18 mouse cellular contexts compared by ENCODE assay signal in the genomic region with DNA sequence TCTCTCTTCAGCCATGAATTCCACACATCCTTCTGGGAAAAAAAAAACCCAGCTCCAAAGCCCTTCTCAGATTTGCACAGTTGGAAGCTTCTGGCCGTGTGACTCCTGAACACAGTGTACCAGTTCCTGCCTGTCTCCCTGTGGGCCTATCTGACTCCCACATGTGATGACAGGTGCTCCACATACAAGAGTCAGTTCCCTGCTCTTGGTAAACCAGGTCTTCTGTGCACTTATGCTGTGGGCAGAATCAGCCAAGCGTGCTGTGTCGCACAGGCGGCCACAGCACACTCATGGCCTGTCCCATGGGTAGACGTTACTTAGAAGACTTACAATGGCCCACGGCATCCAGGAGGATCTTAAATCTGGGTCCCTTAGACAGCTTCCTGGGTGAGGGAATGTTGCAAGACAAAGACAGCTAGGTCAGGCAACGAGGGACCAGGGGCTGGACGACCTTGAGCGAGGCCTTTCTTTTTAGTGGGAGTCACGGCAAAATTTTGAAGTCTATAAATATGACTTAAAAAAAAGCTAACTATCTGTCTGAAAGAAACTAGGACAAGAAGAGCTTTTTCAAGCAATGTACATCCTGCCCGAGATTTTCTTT. TPM values are rescaled to one million over a fixed set of nuclear protein-coding genes. Genes with fewer than 3 reads are reported as not detected.
A peak's percentile ranks its signal among the peaks of the same experiment; 100 is the strongest.
DNase-seq lines count a peak whose midpoint lies in the region; ATAC-seq and TF ChIP-seq lines count a peak whose summit lies in the region.
"Had no signal": no experiment of that assay in that cellular context is flagged by ENCODE, and none has a peak within 500 bp of the region (broad histone marks: within the 10 kb centered on the region; RNA-seq: fewer than 3 reads in every experiment).

No protein-coding gene starts in this region.

- in situ Hi-C loops in CH12.LX (cut with MboI; ENCODE audit: low pct_ligation_motif_present, low pct_unique_long_range_greater_than_20kb, low sequenced_read_pairs): no loop called here

- no peak overlapping the region for H3K4me2 ChIP-seq in forebrain, postnatal 0 days (ENCODE audit: low read depth)
- no peak overlapping the region for H3K4me2 ChIP-seq in forebrain, embryonic 15.5 days (replicated peaks)
- H3K4me2 ChIP-seq in heart, postnatal 0 days (ENCODE audit: low read depth, low read length): no peak overlapping the region
- no peak overlapping the region for H3K4me2 ChIP-seq in CH12.LX (ENCODE audit: insufficient read depth, low read depth, poor library complexity, severe bottlenecking)
- H3K4me2 ChIP-seq: heart, embryonic 12.5 days; midbrain, embryonic 15.5 days; neural tube, embryonic 12.5 days; stomach, embryonic 15.5 days had no signal

- TF ChIP-seq POLR2A in CH12.LX (IDR thresholded peaks at IDR 0.05; ENCODE audit: low read depth, low read length): no peak

- H3K36me3 ChIP-seq in forebrain, postnatal 0 days (ENCODE audit: insufficient read depth): no peaks in the 10 kb centered on the region
- no peaks in the 10 kb centered on the region for H3K36me3 ChIP-seq in forebrain, embryonic 15.5 days
- H3K36me3 ChIP-seq in heart, postnatal 0 days (replicated peaks; ENCODE audit: control insufficient read depth, insufficient read depth, low read length): no peaks in the 10 kb centered on the region
- H3K36me3 ChIP-seq in CH12.LX (replicated peaks in 1 of 2; ENCODE audit: control insufficient read depth in 1 of 2, insufficient read depth in 1 of 2, low read length in 1 of 2): no peaks in the 10 kb centered on the region
- H3K36me3 ChIP-seq: forebrain, embryonic 10.5 days; heart, embryonic 12.5 days; midbrain, embryonic 15.5 days; neural tube, embryonic 12.5 days; stomach, embryonic 15.5 days had no signal

- 85% methylated on average over 11 of the region's 11 CpGs for WGBS in forebrain, postnatal 0 days
- 91% methylated on average over 11 of the region's 11 CpGs for WGBS in forebrain, embryonic 15.5 days
- WGBS in heart, postnatal 0 days: 43% methylated on average over 11 of the region's 11 CpGs

- no peak overlapping the region for H3K9ac ChIP-seq in forebrain, postnatal 0 days
- no peak overlapping the region for H3K9ac ChIP-seq in forebrain, embryonic 15.5 days (replicated peaks)
- no peak overlapping the region for H3K9ac ChIP-seq in heart, postnatal 0 days (replicated peaks; ENCODE audit: low read depth, low read length)
- H3K9ac ChIP-seq in CH12.LX (ENCODE audit: insufficient read depth, low read depth): no peak overlapping the region
- H3K9ac ChIP-seq: heart, embryonic 12.5 days; liver, postnatal 0 days; midbrain, embryonic 15.5 days; neural tube, embryonic 12.5 days; stomach, embryonic 15.5 days had no signal

- ATAC-seq in forebrain, postnatal 0 days: no peak
- no peak for ATAC-seq in forebrain, embryonic 15.5 days (replicated peaks)
- peak; percentile 83 for ATAC-seq in heart, postnatal 0 days (ENCODE audit: insufficient read depth, low read depth)
- ATAC-seq: intestine, embryonic 16.5 days; liver, postnatal 0 days; midbrain, embryonic 15.5 days; Patski had no signal

- H3K79me2 ChIP-seq in CH12.LX (replicated peaks; ENCODE audit: control insufficient read depth, extremely low read depth, insufficient read depth, poor library complexity, severe bottlenecking): no peaks in the 10 kb centered on the region

- H3K27me3 ChIP-seq in forebrain, postnatal 0 days (ENCODE audit: insufficient read depth, low read length): no peaks in the 10 kb centered on the region
- H3K27me3 ChIP-seq in forebrain, embryonic 15.5 days: no peaks in the 10 kb centered on the region
- H3K27me3 ChIP-seq in heart, postnatal 0 days (ENCODE audit: control insufficient read depth, insufficient read depth, low read length): no peaks in the 10 kb centered on the region
- no peaks in the 10 kb centered on the region for H3K27me3 ChIP-seq in CH12.LX (replicated peaks)
- H3K27me3 ChIP-seq: heart, embryonic 12.5 days; midbrain, embryonic 15.5 days; neural tube, embryonic 12.5 days; Patski; stomach, embryonic 15.5 days had no signal

- DNase-seq in forebrain, postnatal 0 days: no peak
- DNase-seq in heart, postnatal 0 days (ENCODE audit: low spot score): peak; percentile 54
- no peak for DNase-seq in heart, postnatal 10 days
- no peak for DNase-seq in left cerebral cortex, adult 2 months (ENCODE audit: extremely low spot score in 1 of 2, low spot score in 2 of 2)
- DNase-seq in left cerebral cortex, adult 11 months (ENCODE audit: low spot score): no peak
- no peak for DNase-seq in CH12.LX (ENCODE audit: extremely low read depth)
- DNase-seq in testis, postnatal 14 days (ENCODE audit: low spot score): no peak
- DNase-seq: cerebellum, adult 18-20 months; kidney, postnatal 4 days; liver, postnatal 0 days had no signal

- dilution Hi-C loops in CH12.LX (cut with MboI; ENCODE audit: extremely low pct_ligation_motif_present, extremely low pct_unique_long_range_greater_than_20kb, low sequenced_read_pairs): no loop called here

- H3K27ac ChIP-seq in forebrain, postnatal 0 days (ENCODE audit: low read depth, low read length): 0 out of 2 replicates have a peak overlapping the region, but pooled peaks have one; percentile 29
- H3K27ac ChIP-seq in forebrain, embryonic 15.5 days (replicated peaks): no peak overlapping the region
- H3K27ac ChIP-seq in heart, postnatal 0 days (ENCODE audit: low read depth): peak overlapping the region; percentile 72
- peak overlapping the region; percentile 76 for H3K27ac ChIP-seq in left cerebral cortex, adult 2 months
- H3K27ac ChIP-seq in CH12.LX (ENCODE audit: insufficient read depth, low read depth): no peak overlapping the region
- H3K27ac ChIP-seq: forebrain, embryonic 10.5 days; midbrain, embryonic 15.5 days; neural tube, embryonic 12.5 days; stomach, embryonic 15.5 days had no signal

- no peaks in the 10 kb centered on the region for H3K9me3 ChIP-seq in forebrain, postnatal 0 days (ENCODE audit: low read length)
- H3K9me3 ChIP-seq in forebrain, embryonic 15.5 days: no peaks in the 10 kb centered on the region
- H3K9me3 ChIP-seq in heart, postnatal 0 days (replicated peaks; ENCODE audit: control insufficient read depth, low read length): no peaks in the 10 kb centered on the region
- H3K9me3 ChIP-seq in CH12.LX (replicated peaks; ENCODE audit: low read length): no peaks in the 10 kb centered on the region
- H3K9me3 ChIP-seq: forebrain, embryonic 10.5 days; heart, embryonic 12.5 days; midbrain, embryonic 15.5 days; neural tube, embryonic 12.5 days; stomach, embryonic 15.5 days had no signal

- H3K4me1 ChIP-seq in forebrain, postnatal 0 days (ENCODE audit: insufficient read depth): peaks cover 5% of the 10 kb centered on the region; the same call in 1 of the 2 replicates
- H3K4me1 ChIP-seq in forebrain, embryonic 15.5 days: peaks cover 45% of the 10 kb centered on the region
- peaks cover 30% of the 10 kb centered on the region for H3K4me1 ChIP-seq in heart, postnatal 0 days (ENCODE audit: control insufficient read depth, insufficient read depth)
- peaks cover 16 to 73% of the 10 kb centered on the region in 2 experiments for H3K4me1 ChIP-seq in CH12.LX (ENCODE audit: control insufficient read depth in 1 of 2, insufficient read depth in 2 of 2)
- H3K4me1 ChIP-seq: stomach, embryonic 15.5 days had no signal

- TF ChIP-seq RAD21 in CH12.LX (IDR thresholded peaks at IDR 0.05; ENCODE audit: low read depth, low read length): no peak

- intact Hi-C loops in heart, postnatal 10 days (cut with DNase I): no loop called here
- intact Hi-C loops in left cerebral cortex, adult 2 months (cut with DNase I): loop anchor here (2.0 kb wide), 1 partner anchor 30 kb away; no protein-coding TSS in a partner anchor

- TF ChIP-seq EP300 in heart, postnatal 0 days (IDR thresholded peaks at IDR 0.05; ENCODE audit: low read depth): no peak
- no peak for TF ChIP-seq EP300 in CH12.LX (IDR thresholded peaks at IDR 0.05; ENCODE audit: low read length)

- H3K4me3 ChIP-seq in forebrain, postnatal 0 days (ENCODE audit: low read depth, low read length): no peak overlapping the region
- H3K4me3 ChIP-seq in forebrain, embryonic 15.5 days: no peak overlapping the region
- no peak overlapping the region for H3K4me3 ChIP-seq in heart, postnatal 0 days (ENCODE audit: low read depth, low read length)
- no peak overlapping the region for H3K4me3 ChIP-seq in left cerebral cortex, adult 2 months
- no peak overlapping the region for H3K4me3 ChIP-seq in CH12.LX (replicated peaks in 1 of 3; ENCODE audit: low read depth in 2 of 3, low read length in 2 of 3, poor library complexity in 1 of 3)
- H3K4me3 ChIP-seq: forebrain, embryonic 10.5 days; heart, embryonic 12.5 days; midbrain, embryonic 15.5 days; neural tube, embryonic 12.5 days; stomach, embryonic 15.5 days had no signal

- TF ChIP-seq CTCF in forebrain, postnatal 0 days (IDR thresholded peaks at IDR 0.05; ENCODE audit: low read depth): no peak
- TF ChIP-seq CTCF in heart, postnatal 0 days (IDR thresholded peaks at IDR 0.05; ENCODE audit: low read depth): no peak
- TF ChIP-seq CTCF in left cerebral cortex, adult 2 months (IDR thresholded peaks at IDR 0.05): no peak
- no peak for TF ChIP-seq CTCF in CH12.LX (conservative IDR thresholded peaks at IDR 0.05 in 1 of 2, IDR thresholded peaks at IDR 0.05 in 1 of 2; ENCODE audit: low read depth in 2 of 2, low read length in 2 of 2)

TF ChIP-seq in CH12.LX, 34 proteins besides CTCF, POLR2A, EP300 and RAD21:
- TF ChIP-seq ZNF384 (IDR thresholded peaks at IDR 0.05; ENCODE audit: low read depth, low read length) (no peak), HCFC1 (IDR thresholded peaks at IDR 0.05; ENCODE audit: low read depth, low read length) (no peak), MAFK (IDR thresholded peaks at IDR 0.05; ENCODE audit: insufficient replicate concordance, low read length) (no peak), BHLHE40 (IDR thresholded peaks at IDR 0.05; ENCODE audit: low read depth, low read length) (0 out of 2 replicates have a peak, but pooled peaks have one; percentile 38)

RNA-seq across cellular contexts. Expression of gene Coro2b, which starts 30.3 kb away (rescaled TPM):
- 43.3 and 53.2 TPM in 2 replicates for total RNA-seq in forebrain, postnatal 0 days (2014; rRNA removed)
- polyA plus RNA-seq in forebrain, postnatal 0 days (2015; fragmentation: Nextera tagmentation; extraction: Ambion mirVana): 24.7 and 31.6 TPM in 2 replicates
- 41.0 and 48.8 TPM in 2 replicates for polyA plus RNA-seq in forebrain, embryonic 15.5 days (2015; fragmentation: Nextera tagmentation; extraction: Ambion mirVana)
- 9.1 and 45.9 TPM in 2 replicates for total RNA-seq in heart, postnatal 0 days (2014; rRNA removed; ENCODE audit: low replicate concordance)
- 5.1 and 5.5 TPM in 2 replicates for polyA plus RNA-seq in heart, postnatal 0 days (2015; fragmentation: Nextera tagmentation; extraction: Ambion mirVana)
- 10 to 100 TPM; 17.9 to 20.3 TPM for total RNA-seq in heart, postnatal 10 days (2021)
- total RNA-seq in left cerebral cortex, adult 2 months (2021): 100 to 1,000 TPM; 178 to 185 TPM
- total RNA-seq in CH12.LX (2012; rRNA removed) (0.76 and 0.85 TPM in 2 replicates), CH12.LX (2014; rRNA removed) (0.42 and 0.77 TPM in 2 replicates)
- 3.1 and 3.2 TPM in 2 replicates for polyA plus RNA-seq in CH12.LX (2012; ENCODE audit: insufficient read length, low read depth)

Comparison
In these comparisons a context has a peak if more than half of its experiments do, and no peak if none do; other contexts are left out.
1. H3K27ac ChIP-seq: peak in forebrain, postnatal 0 days (single experiment), heart, postnatal 0 days (single experiment) and left cerebral cortex, adult 2 months (single experiment); none in forebrain, embryonic 15.5 days (single experiment) and CH12.LX (single experiment).